Mouse (Mus musculus): ENCODE measurements at regions not wholly inside any gene's neighbourhood (a gene's known extent, or its start where the extent isn't known, plus 50 kb on each side); places are given as distances from the start of the nearest gene placed in this dataset.

- no peak for DNase-seq (ENCODE audit: low spot score)
These were observed 92.1 kb downstream of the Bcl2l11 start for GRCm38 (mm10) chr2:128217784-128218467.

- DNase-seq (ENCODE audit: low spot score) = no peak
These were observed 93.1 kb downstream of the Bcl2l11 start for GRCm38 (mm10) chr2:128218961-128219360.

- no peak for DNase-seq (ENCODE audit: low spot score)
These were observed 95.2 kb downstream of the Bcl2l11 start for GRCm38 (mm10) chr2:128221055-128221454.

DNA sequence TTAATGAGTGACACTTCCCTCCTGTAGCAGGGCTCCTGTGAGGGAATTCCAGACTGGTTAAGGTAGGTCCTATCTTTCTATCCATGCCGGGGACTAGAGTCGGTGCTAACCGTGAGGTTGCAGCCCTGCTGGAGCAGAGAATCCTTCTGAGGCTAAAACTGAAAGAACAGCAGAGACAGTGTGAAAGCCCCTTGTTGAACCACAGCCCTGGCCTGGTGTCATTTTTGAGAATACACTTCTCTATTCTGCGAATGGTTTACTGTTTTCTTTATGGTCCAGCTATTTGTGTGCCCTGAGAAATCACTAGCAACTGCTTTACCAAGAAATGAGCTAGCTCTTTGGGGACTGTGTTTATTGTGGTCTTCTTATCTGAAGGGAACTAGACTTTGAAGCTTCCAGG lies 95.8 kb downstream of the Bcl2l11 start:
- DNase-seq (ENCODE audit: low spot score) = no peak

GRCm38 (mm10) chr2:128226465-128227047 lies 100.7 kb downstream of the Bcl2l11 start:
- no peak for DNase-seq (ENCODE audit: low spot score)

- no peak for DNase-seq (ENCODE audit: low spot score)
These were observed 103.9 kb downstream of the Bcl2l11 start for GRCm38 (mm10) chr2:128229730-128230129.

- DNase-seq (ENCODE audit: low spot score) = no peak
These were observed 105.1 kb downstream of the Bcl2l11 start for GRCm38 (mm10) chr2:128230921-128231320.

DNA sequence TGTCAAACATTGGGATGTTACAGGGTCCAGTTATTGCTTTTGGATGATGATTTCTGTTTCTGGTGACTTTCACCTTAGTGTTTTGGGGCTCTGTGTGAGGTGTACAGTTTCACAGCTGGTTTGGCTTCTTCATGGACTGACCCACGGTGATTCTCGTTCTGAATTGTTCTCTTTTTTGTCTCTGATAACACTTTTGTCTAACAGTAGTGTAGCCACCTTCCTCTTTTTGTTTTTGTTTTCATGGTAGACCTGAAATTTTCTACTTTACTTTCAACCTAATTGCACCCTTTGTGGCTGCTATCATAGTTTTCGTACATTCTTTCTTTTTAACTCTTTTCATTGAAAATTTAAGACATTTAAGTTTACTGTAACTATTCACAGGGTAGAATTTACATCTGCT lies 105.5 kb downstream of the Bcl2l11 start:
- DNase-seq (ENCODE audit: low spot score) = no peak

DNA sequence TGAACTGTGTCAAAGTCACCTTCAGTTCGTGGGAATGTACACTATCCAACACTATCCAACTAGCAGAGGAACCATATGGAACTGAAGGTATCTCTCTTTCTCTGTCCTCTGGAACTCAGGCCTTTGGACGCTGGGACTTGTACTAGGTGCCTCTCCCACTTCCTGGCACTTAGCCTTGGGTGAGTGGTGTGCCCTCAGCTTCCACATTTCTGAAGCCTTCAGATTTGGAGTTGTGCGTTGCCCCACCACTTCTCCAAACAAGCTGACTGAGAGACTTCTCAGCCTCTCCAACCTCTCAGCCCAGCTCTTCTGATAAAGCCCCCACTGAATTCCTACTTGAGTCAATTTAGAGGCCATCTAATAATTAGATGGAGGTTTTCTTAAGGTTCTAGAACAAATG lies 106.2 kb downstream of the Bcl2l11 start:
- no peak for DNase-seq (ENCODE audit: low spot score)

DNA sequence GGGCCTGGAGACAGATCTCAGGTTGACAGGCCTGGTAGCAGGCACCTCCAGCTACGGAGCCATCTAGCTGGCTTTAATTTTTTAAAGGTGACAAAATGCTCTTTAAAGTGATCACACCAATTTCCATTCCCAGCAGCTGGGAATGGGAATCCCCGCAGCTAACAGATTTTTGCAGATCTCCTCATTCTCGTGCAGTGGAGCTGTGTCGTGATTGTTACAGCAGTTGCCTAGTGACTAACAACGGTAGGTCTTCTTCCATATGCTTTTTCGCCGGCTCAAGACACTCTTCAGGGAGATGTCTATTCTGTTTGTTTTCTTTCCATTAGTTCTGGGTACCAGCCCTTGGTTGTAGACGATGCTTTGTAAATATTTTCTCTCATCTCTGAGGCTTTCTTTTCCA lies 109.3 kb downstream of the Bcl2l11 start:
- no peak for DNase-seq (ENCODE audit: low spot score)

DNA sequence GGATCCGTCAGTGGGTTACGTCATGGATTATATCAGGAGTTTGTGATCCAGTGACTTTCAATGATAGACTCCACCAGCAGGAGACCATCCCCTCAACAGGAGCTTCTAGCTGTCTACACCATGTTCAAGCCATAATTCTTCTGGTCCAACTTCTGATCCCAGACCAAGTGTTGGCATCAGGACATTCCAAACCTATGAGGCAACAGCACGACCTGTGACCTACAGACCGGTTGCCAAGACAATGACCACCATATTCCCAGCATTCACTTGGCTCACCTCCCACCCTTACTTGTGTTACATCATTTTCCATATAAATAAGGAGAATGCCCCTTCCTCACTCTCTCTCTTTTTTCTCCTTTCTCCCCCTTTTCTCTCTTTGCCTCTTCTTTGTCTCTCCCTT lies 113.6 kb downstream of the Bcl2l11 start:
- DNase-seq (ENCODE audit: low spot score) = no peak

- DNase-seq (ENCODE audit: low spot score) = no peak
These were observed 114.2 kb downstream of the Bcl2l11 start for GRCm38 (mm10) chr2:128240054-128240453.

DNA sequence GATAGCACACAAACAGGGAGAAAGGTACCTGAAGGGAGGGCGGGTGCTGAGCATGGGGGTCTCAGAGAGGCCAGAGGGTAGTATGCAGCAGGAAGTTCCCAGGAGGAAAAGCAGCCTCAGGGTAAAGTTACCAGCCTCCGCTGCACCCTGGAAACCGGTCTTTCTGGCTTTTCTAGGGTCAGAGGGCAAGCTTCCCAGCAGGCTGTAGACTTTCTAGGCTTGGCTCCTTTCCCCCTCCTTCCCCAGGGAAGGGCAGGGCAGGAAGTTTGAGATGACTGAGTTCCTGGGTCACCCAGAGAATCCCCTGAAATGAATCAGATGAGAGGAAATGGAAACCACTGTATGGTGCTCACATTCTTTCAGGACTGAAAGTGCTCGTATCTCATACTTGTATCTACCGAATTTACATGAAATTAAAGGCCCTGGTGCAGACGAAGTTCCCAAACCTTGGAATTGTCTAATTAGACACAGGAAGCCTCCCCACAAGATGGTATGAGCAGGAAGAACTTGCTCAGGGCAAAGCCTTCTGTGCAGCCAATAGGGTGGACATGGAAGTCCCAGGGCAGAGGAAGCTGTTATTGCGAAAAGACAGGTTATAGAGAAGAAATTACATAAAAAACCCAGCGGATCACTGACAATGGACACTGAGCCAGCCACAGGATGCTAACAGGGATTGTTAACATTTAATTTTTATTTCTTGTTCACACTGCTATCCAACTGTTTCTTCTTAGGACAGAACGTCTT lies 114.9 kb downstream of the Bcl2l11 start:
- peak; percentile 24 for DNase-seq (ENCODE audit: low spot score)

DNA sequence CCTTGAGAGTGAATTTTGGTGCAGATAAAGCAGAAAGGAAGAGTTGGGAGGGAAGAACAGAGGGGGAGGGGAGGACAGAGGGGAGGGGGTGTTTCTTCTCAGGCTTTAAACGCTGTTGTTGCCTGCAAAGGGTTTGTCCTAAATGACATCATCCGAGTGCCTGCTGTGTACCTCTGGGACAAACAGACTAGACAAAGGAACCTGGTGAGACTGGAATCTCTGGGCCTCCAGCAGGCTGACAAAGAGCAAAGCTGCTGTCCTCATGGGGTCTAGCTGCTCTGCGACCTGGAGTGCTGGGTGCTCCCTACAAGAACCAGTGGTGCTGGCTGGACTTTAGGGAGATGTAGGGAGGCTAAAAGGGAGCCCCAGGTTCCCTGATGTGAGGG lies 115.4 kb downstream of the Bcl2l11 start:
- peak; percentile 74 for DNase-seq (ENCODE audit: low spot score)

- DNase-seq (ENCODE audit: low spot score) = no peak
These were observed 119.7 kb downstream of the Bcl2l11 start for GRCm38 (mm10) chr2:128245544-128245943.

DNA sequence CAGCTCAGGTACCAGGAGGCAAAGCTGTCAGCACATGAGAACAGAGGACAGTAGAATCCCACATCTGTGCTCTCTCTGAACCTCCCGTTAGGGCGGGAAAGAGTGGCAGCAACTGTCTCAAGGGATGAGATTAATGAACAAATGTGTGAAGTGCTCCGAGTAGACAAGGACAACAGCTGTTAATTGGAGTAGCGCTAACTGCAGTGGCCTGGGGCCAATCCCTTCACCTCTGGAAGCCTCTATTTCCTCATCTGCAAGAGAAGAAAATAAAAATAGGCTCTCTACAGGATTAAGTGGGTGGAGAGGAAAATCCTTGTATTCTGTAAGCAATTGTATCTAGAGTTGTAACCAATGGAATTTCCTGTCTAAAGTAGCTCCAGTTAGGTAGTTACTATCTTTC lies 122.1 kb downstream of the Bcl2l11 start:
- peak; percentile 22 for DNase-seq (ENCODE audit: low spot score)

DNA sequence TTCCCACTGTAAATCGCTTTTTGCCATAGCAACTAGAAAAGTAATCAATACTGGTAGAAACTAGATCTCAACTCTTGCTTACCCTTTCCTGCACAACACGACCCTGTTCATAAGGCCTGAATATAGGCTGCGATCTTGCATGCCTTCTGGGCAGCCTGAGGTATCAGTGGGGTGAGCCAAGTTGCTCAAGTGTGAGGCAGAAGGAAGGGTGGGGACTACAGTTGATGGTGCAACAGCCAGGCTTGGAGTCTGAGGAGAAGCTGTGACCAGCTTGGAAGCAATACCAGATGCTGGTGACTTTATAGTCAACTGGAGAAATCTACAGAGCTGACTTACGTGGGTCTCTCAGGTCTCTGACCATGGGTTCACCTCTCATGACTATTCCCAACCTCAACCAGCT lies 123.3 kb downstream of the Bcl2l11 start:
- no peak for DNase-seq (ENCODE audit: low spot score)

DNA sequence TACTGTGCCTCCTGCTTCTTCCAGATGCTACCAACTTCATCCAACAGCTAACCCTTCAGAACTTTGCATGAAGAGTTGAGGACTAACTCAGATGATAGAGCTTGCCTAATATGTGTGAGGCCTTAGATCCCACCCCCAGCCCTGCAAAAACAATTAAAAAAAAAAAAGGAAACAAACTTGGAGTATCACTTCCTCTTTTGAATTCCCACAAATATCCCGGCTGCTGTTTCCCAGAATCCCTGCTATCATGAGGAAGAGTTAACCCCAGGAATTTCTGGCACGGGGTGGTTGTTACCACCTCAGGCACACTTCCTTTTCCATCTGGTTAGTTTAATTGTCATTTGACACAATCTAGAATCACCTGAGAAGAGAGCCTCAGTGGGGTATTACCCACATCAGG lies 123.8 kb downstream of the Bcl2l11 start:
- DNase-seq (ENCODE audit: low spot score) = no peak

DNA sequence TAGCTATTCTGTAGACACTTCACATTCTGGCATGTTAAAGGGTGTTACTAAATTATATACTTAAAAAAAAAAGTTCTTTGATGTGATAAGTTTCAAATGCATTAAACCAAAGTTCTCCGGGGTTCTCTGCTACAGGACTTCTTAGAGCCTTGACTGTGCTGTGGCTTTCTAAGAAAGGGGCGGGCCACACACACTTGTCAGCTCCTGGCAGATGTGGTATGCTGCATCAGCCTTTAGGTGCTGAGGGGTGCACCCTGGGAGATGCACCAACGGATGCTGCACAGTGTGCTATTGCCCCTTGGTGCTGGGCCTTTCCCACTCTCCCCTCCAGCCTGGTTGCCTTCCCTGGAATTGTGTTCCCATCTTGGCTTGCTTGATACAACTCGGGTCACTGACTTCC lies 125.0 kb downstream of the Bcl2l11 start:
- no peak for DNase-seq (ENCODE audit: low spot score)

DNA sequence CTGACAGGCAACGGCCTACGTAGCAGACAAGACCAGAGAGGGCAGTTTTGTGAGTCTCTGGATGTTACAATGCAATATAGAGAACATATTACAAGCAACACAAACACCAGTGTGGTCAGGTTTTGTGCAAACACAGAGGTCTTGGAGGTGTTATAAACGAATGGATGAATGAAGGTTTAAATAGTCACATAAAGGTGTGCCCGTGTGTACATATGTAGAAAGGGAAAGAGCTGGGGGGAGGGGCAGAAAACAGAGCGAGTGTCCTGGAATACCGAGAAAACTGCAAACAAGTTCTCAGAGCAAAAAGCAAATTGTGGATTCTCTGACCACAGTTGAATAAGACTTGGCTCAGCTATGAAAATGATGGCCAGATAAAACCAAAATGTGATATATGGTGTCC lies 130.8 kb downstream of the Bcl2l11 start:
- no peak for DNase-seq (ENCODE audit: low spot score)

GRCm38 (mm10) chr2:128257262-128257661 lies 131.4 kb downstream of the Bcl2l11 start:
- DNase-seq (ENCODE audit: low spot score) = no peak

GRCm38 (mm10) chr2:128263880-128264279 lies 138.0 kb downstream of the Bcl2l11 start:
- DNase-seq (ENCODE audit: low spot score) = no peak
